Mouse (Mus musculus): ENCODE data around the gene Ankdd1b.

DNA sequence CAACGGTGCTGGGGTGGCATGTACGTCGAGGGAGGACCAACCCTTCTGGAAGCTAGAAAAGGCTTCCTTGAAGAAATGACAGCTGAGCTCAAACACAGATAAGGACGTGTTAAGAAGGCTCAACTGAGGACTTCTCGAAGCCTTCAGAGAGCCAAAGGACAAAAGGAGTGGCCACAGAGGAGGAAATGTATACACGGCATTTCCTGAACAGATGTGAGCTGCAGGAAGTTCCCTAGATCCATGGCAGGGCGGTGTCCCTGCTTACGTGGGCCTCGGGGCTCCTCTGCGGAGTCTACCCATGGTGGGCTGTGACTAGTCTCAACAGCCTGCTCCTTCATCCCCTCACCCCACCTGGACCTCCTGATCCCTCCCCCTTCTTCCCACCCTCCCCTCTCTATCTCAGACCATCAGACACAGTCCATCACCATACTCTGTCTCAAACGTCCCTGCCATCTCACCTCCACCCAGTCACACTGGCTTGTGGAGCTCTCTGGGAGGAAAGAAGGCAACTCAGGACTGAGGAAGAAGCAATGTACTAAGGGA is 37.3 kb downstream of the Ankdd1b start:
- TF ChIP-seq POLR2A (IDR thresholded peaks at IDR 0.05; ENCODE audit: borderline replicate concordance, insufficient read depth, low read length) (no peak), CTCF (IDR thresholded peaks at IDR 0.05; ENCODE audit: borderline replicate concordance, insufficient read depth, low read depth, low read length) (no peak)

Data from cerebellum, adult 2 months (tissue).